Mouse (Mus musculus) kidney, embryonic 15.5 days (tissue): ENCODE measurements at regions not wholly inside any gene's neighbourhood (a gene's known extent, or its start where the extent isn't known, plus 50 kb on each side); places are given as distances from the start of the nearest gene placed in this dataset.

Experiments
- ATAC-seq: fragments of 200-750 bp; cut with Nextera tagmentation; replicated peaks from 2 replicates; pipeline ENCODE4 v1.8.0; 2017; ENCODE audit warnings: moderate TSS enrichment; ENCODE audit not compliant: low FRiP score
- H3K27ac ChIP-seq: fragments of 300-500 bp; sonication (generic); 2 replicates; pipeline ENCODE4 v1.5.1; 2015; ENCODE audit warnings: mild to moderate bottlenecking, inconsistent platforms
- H3K27me3 ChIP-seq: fragments of 300-500 bp; sonication (generic); 2 replicates; pipeline ENCODE4 v1.6.1; 2015; ENCODE audit warnings: inconsistent platforms
- H3K36me3 ChIP-seq: fragments of 300-500 bp; sonication (generic); 2 replicates; pipeline ENCODE4 v1.6.1; 2015; ENCODE audit warnings: inconsistent platforms
- H3K4me1 ChIP-seq: fragments of 300-500 bp; sonication (generic); 2 replicates; pipeline ENCODE4 v1.6.1; 2015; ENCODE audit warnings: inconsistent platforms
- H3K4me2 ChIP-seq: fragments of 300-500 bp; sonication (generic); 2 replicates; pipeline ENCODE4 v1.6.1; 2015; ENCODE audit warnings: moderate library complexity, mild to moderate bottlenecking, inconsistent platforms
- H3K4me3 ChIP-seq: fragments of 300-500 bp; sonication (generic); replicated peaks from 2 replicates; pipeline ENCODE4 v1.5.1; 2015; ENCODE audit warnings: mild to moderate bottlenecking, inconsistent platforms
- H3K9ac ChIP-seq: fragments of 300-500 bp; sonication (generic); 2 replicates; pipeline ENCODE4 v1.6.1; 2015; ENCODE audit warnings: mild to moderate bottlenecking, inconsistent platforms
- H3K9me3 ChIP-seq: fragments of 300-500 bp; sonication (generic); replicated peaks from 2 replicates; pipeline ENCODE4 v1.6.1; 2016; ENCODE audit warnings: inconsistent platforms
- WGBS: fragments of 180-500 bp; shearing (Covaris S2); methylation state at CpG from one replicate; pipeline ENCODE4 v1.1.7; 2015; ENCODE audit warnings: mixed read lengths; 5-methylcytosine and 5-hydroxymethylcytosine counted together

DNA sequence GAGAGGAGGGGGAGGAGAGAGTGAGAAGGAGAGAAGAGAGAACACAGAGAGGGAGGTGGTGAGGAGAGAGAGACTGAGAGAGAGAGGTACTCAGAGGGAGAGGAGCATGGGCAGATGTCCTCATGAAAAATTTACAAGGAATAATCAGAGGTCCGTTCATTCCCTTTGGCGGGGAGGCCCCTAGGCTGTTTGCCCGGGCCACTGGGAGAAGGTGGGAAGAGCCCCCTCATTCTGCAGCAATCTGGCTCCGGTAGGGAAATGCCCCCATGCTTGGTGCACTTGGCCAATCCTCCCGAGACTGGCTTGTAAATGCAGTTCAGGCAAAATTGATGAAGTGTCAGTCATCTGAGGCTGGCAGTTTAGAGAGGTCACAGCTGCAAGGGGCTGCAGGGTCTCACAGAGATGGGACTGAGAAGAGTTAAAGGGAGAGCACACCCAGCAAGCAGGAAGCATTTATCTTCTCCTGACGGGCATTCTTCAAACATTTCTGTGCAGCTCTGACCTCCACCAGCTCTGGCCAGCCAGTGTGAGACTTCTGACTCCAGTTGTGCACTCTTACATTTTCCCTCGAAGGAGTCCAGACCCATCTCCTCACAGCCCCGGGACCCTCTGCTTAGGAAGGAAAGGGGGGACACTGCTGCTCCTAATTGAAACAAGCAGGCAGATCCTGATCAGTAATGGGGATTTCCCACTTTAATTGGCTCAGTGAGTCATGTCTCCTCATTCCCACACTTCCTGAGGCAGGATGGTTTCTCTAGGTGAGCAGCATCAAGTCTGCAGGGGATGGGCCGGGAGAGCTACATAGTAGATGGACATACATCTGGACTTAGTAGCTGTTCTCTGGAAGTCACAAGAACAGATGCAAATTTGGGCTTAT lies 65.5 kb downstream of the Cmpk2 start:
- Histone ChIP-seq H3K27me3 (no peaks in the 10 kb centered on the region), H3K9me3 (0 out of 2 replicates have a peak, but pooled peaks cover 3% of the 10 kb centered on the region), H3K4me1 (peaks cover 20% of the 10 kb centered on the region), H3K27ac (no peak overlapping the region), H3K4me2 (0 out of 2 replicates have a peak overlapping the region, but pooled peaks have one; percentile 16), H3K36me3 (no peaks in the 10 kb centered on the region), H3K9ac (0 out of 2 replicates have a peak overlapping the region, but pooled peaks have one; percentile 3), H3K4me3 (no peak overlapping the region)
- WGBS, result 10% methylated on average over 9 of the region's 9 CpGs
- peak; percentile 47; the same call in 1 of the 2 replicates for ATAC-seq

DNA sequence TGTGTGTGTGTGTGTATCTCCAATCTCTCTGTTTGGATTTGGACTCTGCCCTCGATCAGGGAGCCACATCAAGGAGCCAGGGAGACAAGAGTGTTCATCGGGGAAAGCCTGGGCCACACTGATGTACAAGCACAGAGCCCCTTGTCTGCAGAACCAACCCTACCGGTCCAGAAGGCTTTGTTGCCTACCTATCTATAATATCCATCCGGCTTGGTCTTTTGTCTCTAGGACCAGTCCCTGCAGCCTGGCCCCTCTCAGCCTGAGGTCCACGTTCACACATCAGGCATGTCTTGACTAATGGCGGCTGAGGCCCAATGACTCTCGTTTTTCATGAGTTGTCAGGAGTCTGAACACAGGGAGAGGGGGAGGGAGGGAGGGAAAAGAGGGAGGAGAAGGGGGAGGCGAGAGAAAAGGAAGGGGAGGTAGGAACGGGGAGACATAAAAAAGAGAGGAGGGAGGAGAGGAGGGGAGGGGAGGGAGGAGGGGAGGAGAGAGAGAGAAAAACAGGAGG lies 64.7 kb downstream of the Cmpk2 start:
- Histone ChIP-seq H3K4me3 (no peak overlapping the region), H3K9me3 (0 out of 2 replicates have a peak, but pooled peaks cover 3% of the 10 kb centered on the region), H3K27ac (no peak overlapping the region), H3K4me1 (peaks cover 20% of the 10 kb centered on the region), H3K36me3 (no peaks in the 10 kb centered on the region), H3K27me3 (no peaks in the 10 kb centered on the region), H3K9ac (no peak overlapping the region), H3K4me2 (no peak overlapping the region)
- WGBS, result 12% methylated on average over 9 of the region's 9 CpGs
- ATAC-seq, result peak; percentile 20; the same call in 1 of the 2 replicates

DNA sequence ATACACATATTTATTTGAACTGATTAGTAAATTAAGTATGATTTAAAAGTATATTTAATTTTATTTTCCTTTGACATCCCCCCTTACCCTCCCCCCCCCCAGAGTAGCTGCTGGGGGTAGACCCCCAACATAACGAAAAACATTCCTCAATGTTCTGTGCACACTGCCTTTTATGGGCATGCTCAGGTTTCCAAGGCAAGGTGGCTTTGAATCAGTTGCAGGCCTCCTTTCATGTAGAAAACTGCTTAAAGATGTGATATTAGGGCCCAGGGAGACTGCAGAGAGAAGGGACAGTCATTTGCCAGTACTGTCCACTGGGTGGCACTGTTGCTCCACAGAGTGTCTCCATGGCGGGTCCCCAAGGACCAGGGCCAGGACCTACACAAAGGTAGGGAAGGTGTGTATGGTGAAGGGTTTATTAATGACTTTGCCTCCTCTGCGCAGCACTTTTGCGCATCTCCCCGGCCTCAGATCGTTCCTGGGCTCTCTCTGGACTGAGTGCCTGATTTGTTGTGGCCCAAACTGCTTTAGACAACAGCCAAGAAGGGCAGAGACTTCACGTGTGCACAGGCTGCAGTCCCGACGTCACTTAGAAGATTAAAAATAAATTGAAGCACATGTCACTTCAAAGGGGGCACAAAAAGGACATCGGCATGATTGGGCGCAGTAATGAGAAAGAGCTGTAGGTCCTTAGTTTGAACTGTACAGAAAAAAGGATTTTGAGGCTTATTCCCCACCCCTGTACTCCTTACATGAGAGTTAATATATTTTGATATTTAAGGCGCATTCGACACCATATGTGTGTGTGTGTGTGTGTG lies 64.0 kb downstream of the Cmpk2 start:
- Histone ChIP-seq H3K27ac (no peak overlapping the region), H3K27me3 (no peaks in the 10 kb centered on the region), H3K9ac (no peak overlapping the region), H3K9me3 (0 out of 2 replicates have a peak, but pooled peaks cover 3% of the 10 kb centered on the region), H3K4me3 (no peak overlapping the region), H3K36me3 (no peaks in the 10 kb centered on the region), H3K4me2 (peak overlapping the region; percentile 43), H3K4me1 (peaks cover 20% of the 10 kb centered on the region)
- 32% methylated on average over 13 of the region's 13 CpGs for WGBS
- peak; percentile 73 for ATAC-seq

DNA sequence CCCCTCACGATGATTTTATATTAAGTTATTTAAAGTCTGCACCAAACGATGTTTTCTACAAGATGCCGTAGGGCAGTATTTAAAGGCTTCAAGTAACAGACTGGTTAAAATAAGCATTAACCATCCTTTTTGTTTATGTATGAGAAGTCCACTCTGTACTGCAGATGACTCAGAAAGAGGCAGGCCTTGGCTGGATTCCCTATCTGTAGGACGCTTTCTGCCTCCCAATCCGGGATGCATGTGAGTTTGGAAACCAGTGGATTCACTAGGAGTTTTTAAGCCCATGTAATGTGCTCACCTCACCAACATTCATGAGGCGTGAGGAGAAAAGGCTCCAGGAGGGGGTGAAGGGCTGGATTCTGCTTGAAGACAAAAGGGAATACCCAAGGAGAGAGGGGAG lies 63.1 kb downstream of the Cmpk2 start:
- no peak overlapping the region for H3K4me3 ChIP-seq
- H3K4me2 ChIP-seq, result no peak overlapping the region
- no peak overlapping the region for H3K9ac ChIP-seq
- 0 out of 2 replicates have a peak, but pooled peaks cover 3% of the 10 kb centered on the region for H3K9me3 ChIP-seq
- no peak overlapping the region for H3K27ac ChIP-seq
- no peaks in the 10 kb centered on the region for H3K27me3 ChIP-seq
- 81% methylated on average over 6 of the region's 6 CpGs for WGBS
- H3K36me3 ChIP-seq, result no peaks in the 10 kb centered on the region
- no peak for ATAC-seq
- peaks cover 20% of the 10 kb centered on the region for H3K4me1 ChIP-seq
